Mouse (Mus musculus) E14TG2a.4 (cell line): Measurements from ENCODE around the gene Large2.
"Not testable (repeated sequence)": the region's sequence is repeated elsewhere in the genome, so short reads cannot be mapped to it uniquely, and the experiment has no call there.

ENCODE experiments used
- H3K27me3 ChIP-seq: 2 replicates; pipeline ENCODE4 v1.6.1; 2014; ENCODE audit warnings: low read length, control low read depth; ENCODE audit not compliant: insufficient read depth
- H3K36me3 ChIP-seq: 2 replicates; pipeline ENCODE4 v1.6.1; 2014; ENCODE audit warnings: low read length, control low read depth; ENCODE audit not compliant: insufficient read depth
- H3K4me1 ChIP-seq: replicated peaks from 2 replicates; pipeline ENCODE4 v1.6.1; 2014; ENCODE audit warnings: low read depth, low read length, control low read depth
- H3K4me3 ChIP-seq: replicated peaks from 2 replicates; pipeline ENCODE4 v1.5.1; 2014; ENCODE audit warnings: mild to moderate bottlenecking, low read length
- H3K9me3 ChIP-seq: 2 replicates; pipeline ENCODE4 v1.6.1; 2014; ENCODE audit warnings: low read length, control low read depth
- CTCF ChIP-seq: conservative IDR thresholded peaks from 2 replicates; pipeline ENCODE4 v1.5.1; 2014; ENCODE audit warnings: low read length
- NANOG ChIP-seq: IDR thresholded peaks from 2 replicates; pipeline ENCODE4 v1.6.1; 2014; ENCODE audit warnings: borderline replicate concordance, low read length, mixed read lengths
- POU5F1 ChIP-seq: IDR thresholded peaks from 2 replicates; pipeline ENCODE4 v1.6.1; 2014; ENCODE audit warnings: low read length, borderline replicate concordance

Gene Large2

DNA sequence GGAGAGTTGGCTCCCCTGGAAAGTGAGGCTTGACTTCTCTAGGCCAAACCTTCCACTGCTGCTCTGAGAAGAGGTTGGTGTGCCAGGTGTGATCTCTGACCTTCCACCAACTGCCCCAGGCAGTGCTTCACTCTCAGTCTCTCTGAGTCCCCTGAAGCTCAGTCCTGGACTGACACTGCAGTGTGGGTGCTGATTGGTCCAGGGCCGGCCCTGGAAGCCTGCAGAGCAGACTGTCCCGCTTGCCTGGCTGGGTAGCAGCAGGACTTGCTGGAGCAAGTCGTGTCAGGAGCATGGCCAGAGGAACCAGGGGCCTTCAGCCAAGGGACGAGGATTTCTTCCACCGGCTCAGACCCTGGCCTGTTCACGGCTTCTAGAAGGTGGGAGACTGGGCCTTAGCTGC, 30.1 kb upstream of the Large2 start:
- Histone ChIP-seq H3K36me3 (peaks cover 68% of the 10 kb centered on the region), H3K9me3 (no peaks in the 10 kb centered on the region), H3K4me1 (peaks cover 23% of the 10 kb centered on the region), H3K27me3 (peaks cover 7% of the 10 kb centered on the region), H3K4me3 (no peak overlapping the region)
- TF ChIP-seq CTCF (no peak), POU5F1 (no peak), NANOG (no peak)

DNA sequence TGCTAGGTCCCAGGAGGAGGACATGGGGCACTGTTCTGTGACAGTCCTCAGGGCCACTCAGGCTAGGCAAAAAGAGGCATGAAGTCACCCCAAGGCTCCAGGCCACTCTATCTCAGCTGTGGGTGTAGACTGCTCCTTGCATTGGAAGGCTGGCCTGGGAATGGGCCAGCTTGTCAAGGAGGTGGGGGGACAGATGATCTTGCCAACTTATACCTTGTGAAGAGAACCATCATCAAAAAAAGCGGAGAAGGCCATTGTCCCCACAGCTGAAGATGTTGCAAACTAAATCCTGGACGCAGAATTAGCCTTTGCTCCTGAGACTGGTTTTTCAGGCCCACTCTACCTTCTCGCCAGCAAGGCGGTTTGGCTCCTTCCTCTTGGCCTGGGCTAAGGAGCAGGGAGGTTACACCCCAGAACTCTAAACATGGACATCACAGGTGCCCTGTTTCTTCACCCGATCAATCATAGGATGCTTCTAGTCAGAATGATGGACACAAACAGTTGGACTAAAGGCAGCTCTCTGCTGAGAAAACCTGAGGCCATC, 29.2 kb upstream of the Large2 start:
- Histone ChIP-seq H3K36me3 (peaks cover 59% of the 10 kb centered on the region), H3K4me3 (no peak overlapping the region), H3K27me3 (peaks cover 10% of the 10 kb centered on the region), H3K9me3 (no peaks in the 10 kb centered on the region), H3K4me1 (peaks cover 23% of the 10 kb centered on the region)
- no peak for TF ChIP-seq NANOG
- no peak for TF ChIP-seq CTCF
- TF ChIP-seq POU5F1: no peak

DNA sequence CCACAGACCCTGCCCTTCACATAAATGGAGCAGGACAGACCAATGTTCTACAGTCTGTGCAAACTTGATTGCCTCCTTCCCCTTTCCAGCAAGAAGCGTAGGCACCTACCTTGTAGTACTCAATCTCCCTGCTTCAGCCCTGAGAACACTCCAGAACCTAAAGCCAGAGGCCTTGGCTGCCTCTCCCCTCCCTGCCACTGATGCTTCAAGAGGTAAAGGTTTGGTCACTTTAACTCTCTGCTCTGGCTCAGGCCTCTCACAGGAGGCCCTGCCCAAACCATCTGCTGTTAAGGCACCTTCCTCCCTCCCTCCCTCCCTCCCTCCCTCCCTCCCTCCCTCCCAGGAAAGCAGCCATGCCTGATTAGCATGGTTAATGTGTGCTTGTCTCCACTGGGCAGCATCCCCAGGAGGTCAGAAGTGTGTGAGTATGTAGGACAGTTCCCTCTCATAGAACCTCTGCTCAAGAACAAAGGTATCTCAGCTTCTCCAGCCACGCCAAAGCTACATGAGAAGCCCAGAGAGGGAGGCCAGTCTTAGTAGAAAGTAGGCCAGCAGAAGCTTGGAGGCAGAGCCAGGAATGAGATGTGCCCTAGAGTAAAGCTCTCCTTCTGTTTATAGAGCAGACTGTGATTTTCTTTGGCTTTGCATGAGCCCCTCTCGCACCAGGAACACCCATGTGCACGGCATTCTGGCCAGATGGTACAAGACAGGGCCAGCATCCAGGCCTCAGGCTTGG, 28.1 kb upstream of the Large2 start:
- Histone ChIP-seq H3K4me1 (peaks cover 21% of the 10 kb centered on the region), H3K4me3 (no peak overlapping the region), H3K36me3 (peaks cover 48% of the 10 kb centered on the region), H3K9me3 (no peaks in the 10 kb centered on the region), H3K27me3 (peaks cover 10% of the 10 kb centered on the region)
- TF ChIP-seq NANOG (no peak), CTCF (no peak), POU5F1 (no peak)

DNA sequence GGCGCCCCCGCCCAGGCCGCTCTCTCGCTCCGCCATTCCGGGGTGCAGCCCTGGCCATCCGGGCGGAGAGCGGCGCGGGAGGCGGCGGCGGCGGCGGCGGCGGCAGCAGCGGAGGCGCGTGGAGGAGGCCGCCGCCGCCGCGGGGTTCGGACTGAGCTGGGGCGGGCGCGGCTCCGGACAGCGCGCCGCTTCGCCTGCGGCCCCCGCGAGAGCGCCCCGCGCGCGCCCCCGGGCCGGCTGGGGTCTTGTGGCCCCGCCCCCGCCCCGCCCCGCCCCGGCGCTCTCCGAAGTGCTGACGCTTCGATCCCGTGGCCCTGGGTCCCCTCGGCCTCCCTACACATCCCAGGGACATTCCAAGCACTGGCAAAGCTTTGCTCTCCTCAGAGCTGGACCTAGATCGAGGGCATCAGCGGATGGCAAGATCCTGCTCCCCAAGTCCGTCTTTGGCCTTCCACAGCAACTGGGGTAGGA, 26.5 kb upstream of the Large2 start, which contains the start of gene Mapk8ip1:
Gene Mapk8ip1 (minus strand): TSS at position 173 of the 471 bp plus-strand sequence.
- H3K27me3 ChIP-seq: peaks cover 10% of the 10 kb centered on the region
- TF ChIP-seq CTCF (no peak), NANOG (no peak), POU5F1 (no peak)
- H3K9me3 ChIP-seq: no peaks in the 10 kb centered on the region
- H3K36me3 ChIP-seq: peaks cover 32% of the 10 kb centered on the region
- H3K4me1 ChIP-seq: peaks cover 21% of the 10 kb centered on the region
- H3K4me3 ChIP-seq: peak within 1 kb of the TSS; percentile 89

DNA sequence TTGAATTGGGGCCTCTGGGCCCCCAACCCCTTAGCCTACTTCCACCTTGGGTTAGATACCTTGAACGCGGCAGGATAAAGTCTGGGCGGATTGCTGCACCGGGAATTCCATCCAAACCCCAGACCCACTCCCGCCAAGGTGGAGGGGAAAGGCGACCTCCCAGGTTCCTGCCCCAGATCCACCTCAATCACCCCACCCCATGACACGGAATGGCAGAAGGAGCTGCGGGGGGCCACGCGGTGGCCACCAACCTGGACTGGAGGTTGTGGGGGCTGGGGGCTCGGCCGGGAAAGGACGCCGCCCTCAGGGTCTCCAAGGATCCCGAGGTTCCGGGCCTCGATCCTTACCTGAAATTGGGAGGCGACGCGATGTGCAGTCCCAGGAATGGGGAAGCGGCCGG, 26.0 kb upstream of the Large2 start:
- peaks cover 21% of the 10 kb centered on the region for H3K4me1 ChIP-seq
- H3K9me3 ChIP-seq: no peaks in the 10 kb centered on the region
- H3K27me3 ChIP-seq: peaks cover 10% of the 10 kb centered on the region
- peaks cover 27% of the 10 kb centered on the region for H3K36me3 ChIP-seq
- peak overlapping the region; percentile 89 for H3K4me3 ChIP-seq
- TF ChIP-seq CTCF: no peak
- no peak for TF ChIP-seq NANOG
- no peak for TF ChIP-seq POU5F1

DNA sequence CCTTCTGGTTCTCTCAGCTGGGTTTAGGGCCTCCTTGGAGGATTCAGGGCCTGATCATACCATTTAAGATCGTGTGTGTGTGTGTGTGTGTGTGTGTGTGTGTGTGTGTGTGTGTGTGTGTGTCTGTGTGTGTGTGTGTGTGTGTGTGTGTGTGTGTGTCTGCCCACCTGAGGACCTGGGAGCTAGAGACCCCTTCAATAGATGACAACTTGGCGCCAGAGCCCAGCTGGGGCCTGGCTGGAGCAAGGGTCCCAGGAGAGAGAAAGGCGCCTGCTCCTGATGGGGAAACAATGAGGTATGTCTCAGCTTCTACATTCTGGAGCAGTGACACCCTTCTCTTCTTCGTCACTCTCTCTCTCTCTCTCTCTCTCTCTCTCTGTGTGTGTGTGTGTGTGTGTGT, 25.2 kb upstream of the Large2 start:
- Histone ChIP-seq H3K4me1 (peaks cover 21% of the 10 kb centered on the region), H3K36me3 (peaks cover 19% of the 10 kb centered on the region)
- not testable (repeated sequence) for H3K4me3 ChIP-seq, H3K9me3 ChIP-seq, H3K27me3 ChIP-seq

DNA sequence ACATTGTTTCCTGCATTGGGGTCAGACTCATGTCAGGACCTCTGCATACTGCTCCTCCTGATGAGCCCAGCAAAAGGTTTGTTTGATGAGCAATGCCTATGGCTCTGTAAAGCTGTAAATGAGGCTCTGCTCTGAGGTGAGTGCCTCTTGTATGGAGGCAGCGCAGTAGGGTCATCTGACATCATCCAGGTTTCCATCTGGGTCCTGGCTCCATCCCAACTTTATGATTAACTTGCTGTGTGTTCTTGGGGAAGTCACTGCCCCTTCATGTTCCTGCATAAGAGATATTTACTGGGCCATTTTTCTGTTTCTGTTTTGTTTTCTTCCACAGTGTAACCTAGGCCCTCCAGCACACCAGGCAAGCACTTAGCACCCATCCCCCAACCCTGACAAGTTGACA, 22.8 kb upstream of the Large2 start:
- Histone ChIP-seq H3K9me3 (no peaks in the 10 kb centered on the region), H3K4me1 (peaks cover 27% of the 10 kb centered on the region), H3K4me3 (no peak overlapping the region), H3K36me3 (no peaks in the 10 kb centered on the region), H3K27me3 (peaks cover 28% of the 10 kb centered on the region)
- TF ChIP-seq CTCF (no peak), POU5F1 (no peak), NANOG (no peak)

DNA sequence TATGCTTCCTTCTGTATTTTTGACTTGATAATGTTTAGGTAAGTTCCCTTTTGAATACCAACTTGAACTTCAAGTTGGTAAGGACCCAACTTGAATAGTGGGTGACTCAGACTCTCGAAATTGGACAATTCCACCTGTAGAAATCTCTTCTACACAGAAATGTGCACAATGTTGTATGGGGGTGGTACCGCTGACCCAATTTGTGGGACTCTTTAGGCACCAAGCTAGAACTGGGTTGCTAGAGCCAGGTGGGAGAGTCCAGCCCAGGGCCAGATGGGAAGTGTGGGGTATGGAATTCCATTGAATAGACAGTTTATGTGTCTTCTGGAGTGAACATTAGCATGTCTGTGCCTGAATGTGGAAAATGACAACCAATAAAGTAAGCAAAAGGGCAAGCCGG, 20.9 kb upstream of the Large2 start:
- peaks cover 33% of the 10 kb centered on the region for H3K4me1 ChIP-seq
- no peaks in the 10 kb centered on the region for H3K9me3 ChIP-seq
- peaks cover 29% of the 10 kb centered on the region for H3K27me3 ChIP-seq
- TF ChIP-seq NANOG (no peak), CTCF (no peak), POU5F1 (no peak)
- H3K36me3 ChIP-seq: no peaks in the 10 kb centered on the region
- no peak overlapping the region for H3K4me3 ChIP-seq
